Mouse (Mus musculus) heart, postnatal 0 days (tissue): ENCODE results near the gene Serpina16.

Experiments
- CTCF ChIP-seq: IDR thresholded peaks from 2 replicates; pipeline ENCODE4 v1.5.1; 2016; ENCODE audit warnings: antibody characterized with exemption, control low read depth, low read depth
- EP300 ChIP-seq: IDR thresholded peaks from 2 replicates; pipeline ENCODE4 v1.6.1; 2016; ENCODE audit warnings: antibody characterized with exemption, low read depth

DNA sequence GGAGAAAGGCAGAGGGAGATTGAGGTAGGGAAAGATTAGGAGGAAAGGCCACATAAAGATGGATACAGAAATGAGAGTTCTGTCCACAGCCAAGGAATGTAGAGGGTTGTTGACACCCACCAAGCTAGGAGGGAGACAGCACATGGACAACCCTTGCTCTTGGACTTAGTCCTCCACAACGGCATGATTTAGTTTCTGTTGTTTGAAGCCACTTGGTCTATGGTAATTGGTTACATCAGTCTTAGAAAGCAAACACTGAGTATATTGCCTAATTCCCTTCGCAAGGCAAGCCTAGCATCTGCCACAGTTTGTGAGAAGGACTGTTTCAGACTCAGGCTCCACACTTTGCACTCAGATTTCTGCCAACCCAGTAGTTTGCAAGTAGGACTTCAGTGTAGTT is 40.1 kb downstream of the Serpina16 start:
- no peak for TF ChIP-seq CTCF
- no peak for TF ChIP-seq EP300
